Mouse (Mus musculus) layer of hippocampus, adult 18-20 months (tissue): ENCODE measurements around the gene Lrfn5. TPM values are rescaled to one million over a fixed set of nuclear protein-coding genes. Genes with fewer than 3 reads are reported as not detected.

Experiments used
- DNase-seq, 2 experiments: peaks; one replicate each; pipeline ENCODE4 v3.0.0; 2022; ENCODE audit warnings: low spot score in 2 of 2
- long read RNA-seq: library from polyadenylated mRNA; stranded (forward); transcript quantifications from one replicate; pipeline ENCODE4 v2.0.0, GENCODE M21; 2021
- total RNA-seq, 2 experiments: library from RNA; stranded (reverse); gene quantifications; 2 replicates each; pipeline ENCODE4 v1.2.3; 2021

Gene Lrfn5
- total RNA-seq: 10 to 100 TPM; 85.4 to 92.3 TPM
- long read RNA-seq, full-length matches to known transcripts: 34 of 44 reads
- long read RNA-seq, partial matches to known transcripts: 4 of 44 reads
- long read RNA-seq, other reads (novel, unspliced or antisense): 6 of 44 reads

GRCm38 (mm10) chr12:61522829-61523370 is at the start of gene Lrfn5:
Gene Lrfn5 (plus strand): TSS chr12:61523150.
- peak; percentile 76 to 79 for DNase-seq

DNA sequence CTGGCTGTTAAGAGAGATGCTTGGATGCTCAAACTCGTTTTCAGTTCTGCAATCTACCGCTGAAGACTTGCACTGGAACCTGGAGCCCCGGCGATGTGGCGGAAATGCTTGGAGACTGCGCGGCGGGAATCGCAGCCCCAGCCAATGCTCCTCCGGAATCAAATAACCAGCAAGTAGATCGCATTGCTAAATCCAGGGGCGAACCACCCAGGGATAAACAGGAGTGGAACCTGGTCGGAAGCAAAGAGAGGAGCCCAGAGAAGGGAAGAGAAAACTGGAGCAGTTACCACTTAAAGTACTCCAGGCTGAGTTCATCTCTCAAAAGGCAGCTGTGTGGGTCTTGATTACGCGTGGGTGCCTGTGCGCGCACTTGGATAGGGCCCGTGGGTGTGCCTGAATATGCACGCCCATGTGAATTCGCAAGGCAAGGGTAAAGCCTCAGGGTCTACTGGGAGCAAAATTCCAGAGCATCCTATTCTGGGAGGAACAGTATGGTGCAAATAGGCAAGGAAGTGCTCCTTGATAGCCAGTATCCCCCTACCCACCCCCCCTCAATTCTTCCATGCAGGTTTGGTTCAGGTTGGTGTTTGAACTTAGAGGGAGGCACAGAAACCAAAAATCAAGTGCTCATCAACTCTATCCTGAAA is 1.3 kb upstream of the Lrfn5 start:
- peak in 1 of 2 experiments; percentile 60 for DNase-seq

- DNase-seq: no peak
Measured at GRCm38 (mm10) chr12:61522148-61522828, 662 bp upstream of the Lrfn5 start.

DNA sequence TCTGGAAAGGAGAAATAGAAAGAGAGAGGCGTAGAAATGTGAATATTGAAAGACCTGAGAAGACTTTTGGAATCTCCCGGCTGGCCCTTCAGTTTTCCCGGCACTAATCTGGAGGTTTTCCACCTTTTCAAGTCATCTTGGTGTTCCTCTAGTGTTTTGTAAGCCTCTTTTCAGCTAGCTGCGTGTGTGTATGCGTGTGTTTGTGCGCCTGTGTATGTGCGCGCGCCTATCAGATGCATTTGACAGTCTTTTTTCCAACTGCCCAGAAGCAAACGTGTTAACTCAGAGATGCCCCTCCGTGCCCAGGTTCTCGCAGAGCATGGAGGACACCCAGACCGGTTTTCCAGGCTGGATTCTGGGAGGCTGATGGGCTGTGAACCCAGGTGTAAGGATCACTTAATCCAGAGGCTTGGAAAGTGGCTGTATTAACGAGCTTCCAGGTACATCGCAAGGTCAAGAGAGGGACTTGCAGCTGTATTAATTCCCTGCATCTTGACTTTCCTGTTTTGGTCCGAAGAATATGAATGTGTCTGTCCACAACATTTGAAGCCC is 757 bp downstream of the Lrfn5 start:
- DNase-seq: peak; percentile 24 to 60

GRCm38 (mm10) chr12:61524183-61524651 is 1.3 kb downstream of the Lrfn5 start:
- peak; percentile 42 to 73 for DNase-seq

GRCm38 (mm10) chr12:61526199-61526598 is 3.2 kb downstream of the Lrfn5 start:
- peak; percentile 75 to 87 for DNase-seq

DNA sequence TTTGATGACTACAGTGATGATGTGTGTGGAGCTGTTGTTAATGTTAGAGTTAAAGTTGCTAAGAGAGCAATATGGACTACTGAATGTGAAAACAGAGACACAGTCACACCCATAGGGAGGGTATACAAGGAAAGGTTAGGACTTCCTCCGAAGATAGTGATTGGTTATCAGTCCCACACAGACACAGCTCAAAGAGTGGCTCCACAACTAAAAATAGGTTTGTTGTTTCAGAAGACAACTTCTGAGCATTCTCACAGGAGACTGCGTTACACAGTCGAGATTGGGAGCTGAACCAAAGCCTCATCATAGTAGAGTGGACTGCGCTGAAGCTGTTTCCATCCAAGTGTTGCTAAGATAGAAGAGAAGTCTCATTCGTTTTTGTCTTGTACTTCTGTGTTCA is 57.0 kb downstream of the Lrfn5 start:
- no peak for DNase-seq

DNA sequence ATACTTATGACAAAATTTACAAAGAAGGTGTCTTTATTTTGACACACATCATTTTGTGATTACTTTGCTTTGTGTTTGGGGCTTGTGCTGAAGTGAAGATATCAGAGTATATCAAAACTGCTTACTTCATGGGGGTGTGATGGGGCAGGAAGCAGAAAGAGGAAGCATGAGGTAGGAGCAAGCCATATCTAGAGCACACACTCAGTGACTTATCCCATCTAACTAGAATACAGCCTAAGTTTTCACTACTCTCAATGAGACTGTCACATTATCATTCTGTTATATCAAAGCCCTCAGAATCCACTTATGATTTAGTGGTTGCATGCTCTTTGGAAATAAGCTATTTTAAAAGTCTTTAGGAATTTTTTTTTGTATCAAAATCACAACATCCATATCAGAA is 77.4 kb downstream of the Lrfn5 start:
- no peak for DNase-seq

- no peak for DNase-seq
Measured at GRCm38 (mm10) chr12:61607871-61608270, 84.9 kb downstream of the Lrfn5 start.

DNA sequence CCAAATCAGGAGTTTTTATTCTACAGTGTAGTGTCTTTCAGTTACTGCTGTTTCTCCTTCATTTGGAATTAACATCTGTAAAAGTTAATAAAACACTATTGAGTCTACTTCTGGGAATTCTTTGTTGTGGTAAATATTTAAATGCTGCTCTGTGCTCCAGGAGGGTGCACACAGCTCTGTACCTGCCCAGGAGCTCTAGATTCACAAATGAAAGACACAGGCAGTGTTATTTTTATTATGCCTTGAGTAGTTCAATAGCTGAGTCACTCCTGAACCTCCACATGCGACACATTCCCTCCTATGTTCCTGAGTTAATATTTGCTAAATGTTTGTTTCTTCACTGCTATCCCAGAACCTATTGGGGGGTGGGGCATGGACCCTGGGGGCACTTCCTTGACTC is 87.1 kb downstream of the Lrfn5 start:
- no peak for DNase-seq

- DNase-seq: no peak
Measured at GRCm38 (mm10) chr12:61624532-61624931, 101.6 kb downstream of the Lrfn5 start.

DNA sequence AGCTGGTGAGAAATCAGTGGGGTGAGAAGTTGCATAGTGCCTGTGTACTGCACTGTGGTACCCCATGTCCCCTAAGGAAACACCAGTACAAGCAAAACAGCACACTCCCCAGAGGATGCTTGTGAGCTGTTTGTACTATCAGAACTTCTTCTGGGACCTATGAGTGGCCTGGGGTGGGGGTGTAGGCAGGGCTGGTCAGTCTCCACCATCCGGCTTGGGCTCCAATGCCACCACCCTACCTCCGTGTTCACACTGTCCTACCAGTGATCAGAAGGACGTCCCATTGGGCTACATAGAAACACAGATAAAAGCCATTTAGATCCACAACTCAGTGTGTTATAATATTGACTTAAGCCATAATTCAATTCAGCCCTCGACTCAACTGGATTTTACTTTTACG is 131.4 kb downstream of the Lrfn5 start:
- DNase-seq: no peak

GRCm38 (mm10) chr12:61723158-61723557 is 200.2 kb downstream of the Lrfn5 start:
- no peak for DNase-seq

DNA sequence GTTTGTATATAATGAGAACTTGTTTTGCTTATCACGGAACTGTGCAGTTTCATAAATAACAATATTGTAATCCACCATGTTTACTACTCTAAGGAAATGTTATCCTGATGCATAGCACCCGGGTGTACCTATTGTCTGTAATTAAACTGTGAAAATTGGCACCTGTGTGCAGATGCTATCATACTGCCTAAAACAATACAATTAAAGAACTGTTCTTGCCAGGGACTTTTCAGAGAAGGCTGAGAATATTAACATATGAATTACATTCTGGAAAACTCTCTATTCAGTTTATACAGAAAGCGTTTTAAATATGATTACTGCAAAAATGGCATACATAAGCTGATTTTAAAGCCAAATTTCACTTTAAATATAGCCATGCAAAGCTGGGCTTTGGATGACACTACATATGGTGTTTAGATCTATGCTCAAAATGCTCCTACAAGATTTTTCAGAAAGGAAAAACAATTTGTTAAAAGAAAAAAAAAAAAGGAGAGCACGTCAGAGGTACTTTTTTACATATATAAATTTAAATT is 284.2 kb downstream of the Lrfn5 start:
- no peak for DNase-seq

- no peak for DNase-seq
Measured at GRCm38 (mm10) chr12:61823601-61824000, 300.7 kb downstream of the Lrfn5 start.

- no peak for DNase-seq
Measured at GRCm38 (mm10) chr12:61826311-61826710, 303.4 kb downstream of the Lrfn5 start.

DNA sequence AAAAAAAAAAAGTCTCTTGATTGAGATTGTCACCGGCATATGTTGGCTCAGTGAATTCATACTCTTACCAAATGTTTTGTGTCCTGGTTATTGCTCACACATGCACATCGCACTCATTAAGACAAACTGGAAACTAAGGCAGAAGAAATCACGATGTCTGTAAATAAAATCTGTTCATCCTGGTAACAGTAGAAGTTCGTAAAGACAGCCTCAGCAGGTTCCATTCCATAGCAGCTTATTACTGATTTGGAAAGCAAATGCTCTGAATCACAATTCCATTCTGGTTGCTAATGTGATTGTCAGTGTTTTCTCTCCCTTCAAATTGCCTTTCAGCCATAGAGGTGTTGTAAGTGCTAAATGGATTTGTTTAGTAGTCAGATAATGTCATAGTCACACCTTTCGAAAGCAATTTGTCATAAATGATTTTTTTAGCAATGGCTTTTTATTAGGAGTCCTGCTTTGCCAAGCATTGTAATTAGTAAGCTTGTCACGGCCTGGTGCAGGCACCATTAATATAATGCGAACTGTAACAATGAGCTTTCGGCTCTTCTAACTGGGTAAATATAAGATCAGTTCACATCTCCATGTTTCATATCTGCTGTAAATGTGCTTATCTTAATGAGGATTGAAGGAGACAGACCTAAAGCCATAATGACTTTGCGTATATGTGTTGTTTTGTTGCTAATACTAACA is 319.8 kb downstream of the Lrfn5 start:
- peak in 1 of 2 experiments; percentile 61 for DNase-seq

- no peak for DNase-seq
Measured at GRCm38 (mm10) chr12:61854183-61854582, 331.2 kb downstream of the Lrfn5 start.
